Mouse (Mus musculus) forelimb bud, embryonic 11.5 days (tissue): ENCODE measurements around the gene Gm43517.

Source experiments
- DNase-seq: peaks from one replicate; pipeline ENCODE4 v3.0.0-alpha.2; 2012; ENCODE audit warnings: low read depth, low spot score

Gm43517 gene

DNA sequence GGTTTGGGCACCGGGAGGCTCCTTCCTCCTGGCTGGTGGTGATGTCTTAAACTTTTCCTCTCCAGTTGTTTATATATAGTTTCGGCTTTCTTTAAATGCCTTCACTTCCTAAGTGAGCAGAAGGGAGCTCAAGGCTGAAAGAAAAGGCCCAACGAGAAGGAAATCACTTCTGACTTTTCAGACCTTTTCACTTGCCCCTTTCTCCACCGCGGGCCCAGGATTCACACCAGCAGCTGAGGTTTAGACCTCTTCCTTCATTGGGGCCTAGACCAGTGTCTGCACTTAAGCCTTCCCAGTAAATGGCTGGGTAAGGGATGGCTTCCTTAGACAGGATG lies 16.8 kb downstream of the Gm43517 start:
- no peak for DNase-seq

DNA sequence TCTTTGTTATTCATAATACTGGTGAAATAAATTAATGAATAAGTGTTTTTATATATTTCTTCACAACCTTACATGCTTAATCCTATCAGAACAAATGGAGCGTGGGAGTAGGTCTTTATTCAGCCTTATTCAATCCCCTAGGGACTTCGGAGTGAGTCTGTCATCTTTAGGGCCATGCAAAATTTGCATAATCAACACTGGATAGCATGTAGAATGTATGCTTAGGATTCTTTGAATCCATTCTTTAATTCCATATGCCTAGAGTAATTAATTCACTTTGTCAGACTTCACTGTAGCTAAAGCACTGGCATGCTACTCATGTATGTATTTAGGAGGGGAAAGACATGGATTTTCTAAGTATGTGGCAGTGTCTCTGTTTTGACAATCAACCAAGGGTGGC lies 24.9 kb downstream of the Gm43517 start:
- no peak for DNase-seq

DNA sequence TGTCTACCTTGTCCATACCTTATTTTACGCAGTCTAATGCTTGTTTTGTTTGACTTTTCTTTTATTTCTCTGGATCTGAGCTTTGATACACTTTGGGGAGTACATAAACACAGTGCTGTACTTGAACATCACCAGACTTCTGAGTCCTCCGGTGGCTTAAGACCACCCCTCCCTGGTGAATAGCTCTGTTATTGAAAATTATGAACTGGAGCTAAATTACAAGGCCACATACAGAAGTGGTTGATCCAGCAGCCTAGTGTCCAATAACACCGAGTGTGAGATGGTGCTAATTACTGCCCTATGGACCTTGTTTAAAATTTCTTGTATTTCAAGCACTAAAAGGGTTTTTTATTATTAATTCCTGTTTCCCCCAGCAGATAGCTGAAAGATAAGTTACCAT lies 33.0 kb downstream of the Gm43517 start:
- DNase-seq = no peak
